Mouse (Mus musculus) Patski (cell line): ENCODE results near the gene Phlpp1. TPM values are rescaled to one million over a fixed set of nuclear protein-coding genes. Genes with fewer than 3 reads are reported as not detected.

Experiments used
- ATAC-seq: fragments of 100-300 bp; one replicate; pipeline ENCODE4 v1.8.0; 2021
- CTCF ChIA-PET: fragments of 350-600 bp; sonication (Branson Sonifier 250); formaldehyde crosslinking; loops from one replicate; lab custom pipeline; 2022; ENCODE audit warnings: inconsistent platforms; lab: Charles Lee
- POLR2A ChIA-PET: fragments of 350-600 bp; sonication (Branson Sonifier 250); formaldehyde crosslinking; loops from one replicate; lab custom pipeline; 2022; ENCODE audit warnings: antibody characterized with exemption, inconsistent platforms; lab: Charles Lee
- DNase-seq: peaks from one replicate; pipeline ENCODE4 v3.0.0-alpha.2; 2011; ENCODE audit warnings: low read depth, low spot score
- H3K27me3 ChIP-seq: fragments of 371-371 bp; one replicate; pipeline ENCODE4 v1.5.1; 2021
- CTCF ChIP-seq: fragments of 100-300 bp; IDR thresholded peaks from one replicate; pipeline ENCODE4 v1.5.1; 2021
- in situ Hi-C: fragments of 300-500 bp; cut with MboI; formaldehyde crosslinking; loops from 3 replicates; pipeline ENCODE4 v1.11.1; 2018; ENCODE audit warnings: low pct_unique_long_range_greater_than_20kb, mixed read lengths
- polyA plus RNA-seq: library from polyadenylated mRNA; unstranded; gene quantifications from one replicate; pipeline ENCODE4 v1.2.3, GENCODE M21; 2021

The Phlpp1 gene
- polyA plus RNA-seq, 1 experiment from 2014 or later = 8.5 TPM

GRCm38 (mm10) chr1:106148386-106149380, 22.9 kb upstream of the Phlpp1 start:
- DNase-seq (no peak), ATAC-seq (no peak)
- no peak for TF ChIP-seq CTCF
- in situ Hi-C loops = no loop called here
- ChIA-PET CTCF (no interaction called here), POLR2A (no interaction called here)
- no peaks in the 10 kb centered on the region for H3K27me3 ChIP-seq

GRCm38 (mm10) chr1:106151846-106152245, 19.7 kb upstream of the Phlpp1 start:
- POLR2A ChIA-PET = interaction anchor here (0.7 kb wide), 1 partner anchor 198 kb away, joined by 3 read pairs; no protein-coding TSS in a partner anchor
- ATAC-seq = no peak
- no peak for DNase-seq
- peak; percentile 59 for TF ChIP-seq CTCF
- CTCF ChIA-PET = interaction anchor here (0.8 to 1.7 kb wide), 5 partner anchors 10 to 81 kb away, joined by 3 to 5 read pairs (median 3); no protein-coding TSS in a partner anchor
- H3K27me3 ChIP-seq = no peaks in the 10 kb centered on the region
- in situ Hi-C loops = loop anchor here (25.0 kb wide), 1 partner anchor 265 kb away; no protein-coding TSS in a partner anchor

- in situ Hi-C loops = loop anchor here (25.0 kb wide), 1 partner anchor 265 kb away; no protein-coding TSS in a partner anchor
- ATAC-seq (no peak), DNase-seq (no peak)
- CTCF ChIA-PET = interaction anchor here (0.8 to 1.7 kb wide), 3 partner anchors 11 to 82 kb away, joined by 3 to 5 read pairs (median 5); no protein-coding TSS in a partner anchor
- H3K27me3 ChIP-seq = no peaks in the 10 kb centered on the region
- POLR2A ChIA-PET = no interaction called here
- TF ChIP-seq CTCF = no peak
Observed at GRCm38 (mm10) chr1:106152742-106153141, 18.8 kb upstream of the Phlpp1 start.

GRCm38 (mm10) chr1:106154590-106154989, 17.0 kb upstream of the Phlpp1 start:
- no peak for TF ChIP-seq CTCF
- ChIA-PET POLR2A (no interaction called here), CTCF (interaction anchor here (1.1 to 1.2 kb wide), 2 partner anchors 47 to 232 kb away, joined by 3 to 4 read pairs; no protein-coding TSS in a partner anchor)
- no peak for ATAC-seq
- no peaks in the 10 kb centered on the region for H3K27me3 ChIP-seq
- no peak for DNase-seq
- in situ Hi-C loops = loop anchor here (25.0 kb wide), 1 partner anchor 267 kb away; no protein-coding TSS in a partner anchor

- DNase-seq = no peak
- ATAC-seq = no peak
Observed at GRCm38 (mm10) chr1:106155087-106155567, 16.4 kb upstream of the Phlpp1 start.

GRCm38 (mm10) chr1:106155702-106156101, 15.8 kb upstream of the Phlpp1 start:
- POLR2A ChIA-PET = no interaction called here
- no peaks in the 10 kb centered on the region for H3K27me3 ChIP-seq
- DNase-seq (no peak), ATAC-seq (no peak)
- no peak for TF ChIP-seq CTCF
- in situ Hi-C loops = loop anchor here (25.0 kb wide), 1 partner anchor 268 kb away; no protein-coding TSS in a partner anchor
- CTCF ChIA-PET = interaction anchor here (0.7 to 1.2 kb wide), 3 partner anchors 48 to 242 kb away, joined by 3 to 4 read pairs (median 3); no protein-coding TSS in a partner anchor

More at GRCm38 (mm10) chr1:106155087-106155567, 16.4 kb upstream of the Phlpp1 start:
- H3K27me3 ChIP-seq = no peaks in the 10 kb centered on the region
- ChIA-PET POLR2A (no interaction called here), CTCF (interaction anchor here (1.1 to 1.2 kb wide), 2 partner anchors 48 to 232 kb away, joined by 3 to 4 read pairs; no protein-coding TSS in a partner anchor)
- in situ Hi-C loops = loop anchor here (25.0 kb wide), 1 partner anchor 268 kb away; no protein-coding TSS in a partner anchor
- no peak for TF ChIP-seq CTCF

- POLR2A ChIA-PET = no interaction called here
- CTCF ChIA-PET = interaction anchor here (1.0 kb wide), 2 partner anchors 10 to 13 kb away, joined by 3 read pairs; no protein-coding TSS in a partner anchor
- in situ Hi-C loops = loop anchor here (25.0 kb wide), 1 partner anchor 271 kb away; no protein-coding TSS in a partner anchor
- TF ChIP-seq CTCF = no peak
- no peaks in the 10 kb centered on the region for H3K27me3 ChIP-seq
- ATAC-seq (no peak), DNase-seq (no peak)
Observed at GRCm38 (mm10) chr1:106157961-106158515, 13.5 kb upstream of the Phlpp1 start.

- ATAC-seq = no peak
- in situ Hi-C loops = loop anchor here (25.0 kb wide), 1 partner anchor 272 kb away; no protein-coding TSS in a partner anchor
- DNase-seq = no peak
- no peaks in the 10 kb centered on the region for H3K27me3 ChIP-seq
- CTCF ChIA-PET = interaction anchor here (0.7 kb wide), 1 partner anchor 11 kb away, joined by 3 read pairs; no protein-coding TSS in a partner anchor
- no peak for TF ChIP-seq CTCF
- POLR2A ChIA-PET = no interaction called here
Observed at GRCm38 (mm10) chr1:106159667-106160066, 11.9 kb upstream of the Phlpp1 start.

- no peak for DNase-seq
- no peak for ATAC-seq
- POLR2A ChIA-PET = no interaction called here
- H3K27me3 ChIP-seq = no peaks in the 10 kb centered on the region
- CTCF ChIA-PET = interaction anchor here (1.1 kb wide), 1 partner anchor 91 kb away, joined by 4 read pairs; no protein-coding TSS in a partner anchor
- no peak for TF ChIP-seq CTCF
- in situ Hi-C loops = loop anchor here (25.0 kb wide), 1 partner anchor 274 kb away; no protein-coding TSS in a partner anchor
Observed at GRCm38 (mm10) chr1:106160916-106161315, 10.6 kb upstream of the Phlpp1 start.
